Mouse (Mus musculus): ENCODE measurements around the gene Trim72.
"Not testable (repeated sequence)": the region's sequence is repeated elsewhere in the genome, so short reads cannot be mapped to it uniquely, and the experiment has no call there.

Trim72 gene

GRCm38 (mm10) chr7:128009715-128010340, 6.1 kb downstream of the Trim72 start:
- DNase-seq, result peak in 1 of 2 experiments; percentile 35

GRCm38 (mm10) chr7:128012136-128012780, 8.5 kb downstream of the Trim72 start:
- peak; percentile 56 to 66 for DNase-seq

GRCm38 (mm10) chr7:128013116-128013515, 9.4 kb downstream of the Trim72 start:
- DNase-seq, result peak in 1 of 2 experiments; percentile 42

- DNase-seq, result not testable (repeated sequence)
These were observed 12.4 kb downstream of the Trim72 start for GRCm38 (mm10) chr7:128016134-128016533.

- no peak for DNase-seq
These were observed 12.9 kb downstream of the Trim72 start for GRCm38 (mm10) chr7:128016650-128017049.

- no peak for DNase-seq
These were observed 14.5 kb downstream of the Trim72 start for GRCm38 (mm10) chr7:128018275-128018674.

- DNase-seq, result no peak
These were observed 15.4 kb downstream of the Trim72 start for GRCm38 (mm10) chr7:128019187-128019586.

- no peak for DNase-seq
These were observed 19.2 kb downstream of the Trim72 start for GRCm38 (mm10) chr7:128022974-128023373.

GRCm38 (mm10) chr7:128023565-128023964, 19.8 kb downstream of the Trim72 start:
- no peak for DNase-seq

- no peak for DNase-seq
These were observed 20.6 kb downstream of the Trim72 start for GRCm38 (mm10) chr7:128024364-128024763.

- DNase-seq, result no peak
These were observed 21.2 kb downstream of the Trim72 start for GRCm38 (mm10) chr7:128024932-128025331.

GRCm38 (mm10) chr7:128025381-128025780, 21.6 kb downstream of the Trim72 start:
- DNase-seq, result no peak

GRCm38 (mm10) chr7:128031403-128031976, 27.7 kb downstream of the Trim72 start:
- no peak for DNase-seq

GRCm38 (mm10) chr7:128032290-128032988, 28.7 kb downstream of the Trim72 start:
- DNase-seq, result no peak

- DNase-seq, result no peak
These were observed 29.2 kb downstream of the Trim72 start for GRCm38 (mm10) chr7:128032989-128033293.

GRCm38 (mm10) chr7:128033616-128034015, 29.9 kb downstream of the Trim72 start:
- no peak for DNase-seq

GRCm38 (mm10) chr7:128042161-128042820, 38.5 kb downstream of the Trim72 start:
- DNase-seq, result peak in 1 of 2 experiments; percentile 38

GRCm38 (mm10) chr7:128044142-128044785, 40.5 kb downstream of the Trim72 start:
- peak; percentile 51 to 52 for DNase-seq

- no peak for DNase-seq
These were observed 41.9 kb downstream of the Trim72 start for GRCm38 (mm10) chr7:128045640-128046039.

GRCm38 (mm10) chr7:128048819-128049218, 45.1 kb downstream of the Trim72 start:
- no peak for DNase-seq

GRCm38 (mm10) chr7:128049254-128049653, 45.5 kb downstream of the Trim72 start:
- no peak for DNase-seq

GRCm38 (mm10) chr7:128050739-128051138, 47.0 kb downstream of the Trim72 start:
- peak in 1 of 2 experiments; percentile 45 for DNase-seq

GRCm38 (mm10) chr7:128053061-128053460, 49.3 kb downstream of the Trim72 start:
- DNase-seq, result no peak
